Mouse (Mus musculus): ENCODE results near the gene Atad5.

The Atad5 gene

GRCm38 (mm10) chr11:80080826-80081728 lies 8.1 kb upstream of the Atad5 start, which contains the start of gene Crlf3:
Crlf3 (minus strand) TSS chr11:80080991.
- in situ Hi-C loops (cut with MboI, MseI) = loop anchor here in 1 of 2 experiments (10.0 kb wide), 1 partner anchor 1546 kb away; the partner anchor contains the start of genes Ift20 and Tnfaip1

- in situ Hi-C loops (cut with MboI, MseI) = loop anchor here in 1 of 2 experiments (10.0 kb wide), 1 partner anchor 1547 kb away; the partner anchor contains the start of genes Ift20 and Tnfaip1
Observed at GRCm38 (mm10) chr11:80081786-80082319, 7.3 kb upstream of the Atad5 start.

- in situ Hi-C loops (cut with MboI, MseI) = loop anchor here in 1 of 2 experiments (10.0 kb wide), 1 partner anchor 1551 kb away; the partner anchor contains the start of genes Ift20 and Tnfaip1
Observed at GRCm38 (mm10) chr11:80085356-80086055, 3.7 kb upstream of the Atad5 start.

GRCm38 (mm10) chr11:80086844-80087243 lies 2.4 kb upstream of the Atad5 start:
- in situ Hi-C loops (cut with MboI, MseI) = loop anchor here in 1 of 2 experiments (10.0 kb wide), 1 partner anchor 1552 kb away; the partner anchor contains the start of genes Ift20 and Tnfaip1

- in situ Hi-C loops (cut with MboI, MseI) = loop anchor here in 1 of 2 experiments (10.0 kb wide), 1 partner anchor 1555 kb away; the partner anchor contains the start of genes Ift20 and Tnfaip1
Observed at GRCm38 (mm10) chr11:80089817-80090214, 616 bp downstream of the Atad5 start.

- in situ Hi-C loops (cut with MboI, MseI) = no loop called here
Observed at GRCm38 (mm10) chr11:80090555-80091164, 1.5 kb downstream of the Atad5 start.

- in situ Hi-C loops (cut with MboI, MseI) = no loop called here
Observed at GRCm38 (mm10) chr11:80098444-80099056, 9.3 kb downstream of the Atad5 start.

- in situ Hi-C loops (cut with MboI, MseI) = no loop called here
Observed at GRCm38 (mm10) chr11:80101298-80101697, 12.1 kb downstream of the Atad5 start.

GRCm38 (mm10) chr11:80104407-80104806 lies 15.2 kb downstream of the Atad5 start:
- in situ Hi-C loops (cut with MboI, MseI) = no loop called here

GRCm38 (mm10) chr11:80116411-80116810 lies 27.2 kb downstream of the Atad5 start:
- in situ Hi-C loops (cut with MboI, MseI) = no loop called here

GRCm38 (mm10) chr11:80132050-80132449 lies 42.9 kb downstream of the Atad5 start:
- in situ Hi-C loops (cut with MboI, MseI) = loop anchor here in 1 of 2 experiments (5.0 kb wide), 1 partner anchor 90 kb away; no protein-coding TSS in a partner anchor

- in situ Hi-C loops (cut with MboI, MseI) = loop anchor here in 1 of 2 experiments (5.0 kb wide), 1 partner anchor 92 kb away; no protein-coding TSS in a partner anchor
Observed at GRCm38 (mm10) chr11:80134744-80135143, 45.5 kb downstream of the Atad5 start.

GRCm38 (mm10) chr11:80135954-80136683 lies 46.9 kb downstream of the Atad5 start:
- in situ Hi-C loops (cut with MboI, MseI) = no loop called here

GRCm38 (mm10) chr11:80136786-80137185 lies 47.6 kb downstream of the Atad5 start:
- in situ Hi-C loops (cut with MboI, MseI) = no loop called here

- in situ Hi-C loops (cut with MboI, MseI) = no loop called here
Observed at GRCm38 (mm10) chr11:80137773-80138172, 48.6 kb downstream of the Atad5 start.

- in situ Hi-C loops (cut with MboI, MseI) = no loop called here
Observed at GRCm38 (mm10) chr11:80141825-80142521, 52.8 kb downstream of the Atad5 start, which contains the start of gene Tefm. Tefm (minus strand) TSS chr11:80142175.

- in situ Hi-C loops (cut with MboI, MseI) = no loop called here
Observed at GRCm38 (mm10) chr11:80142872-80143271, 53.7 kb downstream of the Atad5 start.

- in situ Hi-C loops (cut with MboI, MseI) = no loop called here
Observed at GRCm38 (mm10) chr11:80145787-80146275, 56.6 kb downstream of the Atad5 start.

GRCm38 (mm10) chr11:80147748-80148147 lies 58.5 kb downstream of the Atad5 start:
- in situ Hi-C loops (cut with MboI, MseI) = no loop called here
